Mouse (Mus musculus): ENCODE data around the gene Cd55b. TPM values are rescaled to one million over a fixed set of nuclear protein-coding genes. Genes with fewer than 3 reads are reported as not detected.

Gene Cd55b
- polyA plus RNA-seq (2012; ENCODE audit: low replicate concordance) = not detected in 2 replicates

DNA sequence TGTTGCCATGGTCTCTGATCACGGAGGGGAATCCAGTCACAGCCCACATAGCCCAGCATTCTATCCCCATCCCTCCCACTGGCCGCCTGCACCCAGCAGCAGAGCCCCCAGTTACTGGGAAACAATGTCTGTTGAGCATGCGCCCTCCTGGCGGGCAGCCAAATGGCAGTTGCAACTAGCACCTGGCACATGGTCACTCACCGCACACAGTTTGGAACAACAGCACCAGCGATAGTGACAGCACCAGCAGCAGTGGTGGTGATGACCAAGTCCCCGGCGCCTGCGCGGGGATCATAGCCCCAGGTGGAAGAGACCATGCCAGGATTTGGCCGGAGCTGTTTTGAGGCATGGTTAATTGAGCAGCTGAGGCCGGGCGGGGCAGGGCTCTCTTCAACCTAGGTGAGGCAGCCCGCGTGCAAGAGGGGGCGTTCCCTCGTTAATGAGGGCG, at the start of gene Cd55b:
Cd55b (minus strand) TSS at position 346 of the 448 bp plus-strand sequence.

DNA sequence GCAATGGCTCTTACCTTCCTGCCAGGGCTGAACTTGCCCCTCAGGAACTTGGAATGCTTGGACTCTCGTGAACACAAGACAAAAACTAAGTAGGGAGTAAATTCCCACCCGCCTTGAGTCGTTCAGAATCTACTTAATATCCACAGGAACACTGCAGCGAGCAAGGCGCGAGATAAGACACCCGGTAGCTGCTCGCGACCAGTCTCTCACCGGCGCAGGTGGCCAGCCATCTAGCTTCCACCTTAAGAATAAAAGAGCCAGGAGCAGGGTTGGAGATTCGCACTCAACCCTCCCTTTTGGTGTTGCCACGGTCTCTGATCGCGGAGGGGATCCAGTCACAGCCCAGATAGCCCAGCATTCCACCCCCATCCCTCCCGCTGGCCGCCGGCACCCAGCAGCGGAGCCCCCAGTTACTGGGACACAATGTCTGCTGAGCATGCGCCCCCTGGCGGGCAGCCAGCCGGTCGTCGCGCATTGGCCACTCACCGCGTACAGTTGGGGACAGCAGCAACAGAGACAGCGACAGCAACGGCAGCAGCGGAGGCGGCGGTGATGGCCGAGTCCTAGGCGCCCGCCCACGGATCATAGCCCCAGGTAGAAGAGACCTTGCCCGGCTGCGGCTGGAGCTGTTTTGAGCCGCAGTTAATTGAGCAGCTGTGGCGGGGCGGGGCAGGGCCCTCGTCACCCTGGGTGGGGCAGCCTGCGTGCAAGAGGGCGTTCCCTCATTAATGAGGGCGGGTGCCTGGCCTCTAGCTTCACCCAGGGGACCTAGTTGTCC, 39.5 kb upstream of the Cd55b start, which contains the start of gene Cd55:
Cd55 (minus strand) TSS at position 661 of the 778 bp plus-strand sequence.

Other genes with a start within 250 kb of the Cd55b start
- 3.2 and 11.4 TPM in 2 replicates for gene Cd55, start 39.7 kb upstream of the Cd55b start, polyA plus RNA-seq (2012; ENCODE audit: low replicate concordance)
- not detected in 2 replicates for gene Zp3r, start 206.6 kb upstream of the Cd55b start, polyA plus RNA-seq (2012; ENCODE audit: low replicate concordance)
- 0.12 TPM in 1 of 2 replicates, not detected in the other for gene C4bp, start 238.6 kb upstream of the Cd55b start, polyA plus RNA-seq (2012; ENCODE audit: low replicate concordance)